Mouse (Mus musculus): Measurements from ENCODE around the gene Pip4k2a.
A peak's percentile ranks its signal among the peaks of the same experiment; 100 is the strongest.
"Not testable (repeated sequence)": the region's sequence is repeated elsewhere in the genome, so short reads cannot be mapped to it uniquely, and the experiment has no call there.

Gene Pip4k2a

DNA sequence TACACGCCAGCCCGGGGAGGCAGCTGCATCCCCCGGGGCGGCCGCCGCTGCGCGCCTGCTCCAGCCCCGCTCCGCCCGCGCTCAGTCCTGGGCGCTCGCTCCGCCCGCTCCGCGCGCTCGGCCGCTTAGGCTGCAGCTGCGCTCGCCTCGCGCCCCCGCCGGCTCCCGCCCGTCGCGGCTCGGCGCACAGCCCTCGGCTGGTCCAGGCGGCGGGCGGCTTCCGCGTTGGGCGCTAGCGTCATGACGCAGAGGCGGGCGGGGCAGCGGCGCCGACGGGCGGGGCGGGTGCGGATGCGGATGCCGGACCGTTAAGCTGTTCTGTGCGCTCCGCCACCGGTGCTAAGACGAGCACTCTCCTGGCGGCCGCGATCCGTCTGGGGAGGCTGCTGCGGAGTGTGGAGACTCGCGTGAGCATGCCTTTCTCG is at the start of gene Pip4k2a, which contains the start of gene 4930426L09Rik:
Gene Pip4k2a (minus strand): TSS at position 73 of the 425 bp plus-strand sequence.
Gene 4930426L09Rik (plus strand): TSS at position 290 of the 425 bp plus-strand sequence.
- peak; percentile 88 for DNase-seq (ENCODE audit: low read depth, low spot score)

DNA sequence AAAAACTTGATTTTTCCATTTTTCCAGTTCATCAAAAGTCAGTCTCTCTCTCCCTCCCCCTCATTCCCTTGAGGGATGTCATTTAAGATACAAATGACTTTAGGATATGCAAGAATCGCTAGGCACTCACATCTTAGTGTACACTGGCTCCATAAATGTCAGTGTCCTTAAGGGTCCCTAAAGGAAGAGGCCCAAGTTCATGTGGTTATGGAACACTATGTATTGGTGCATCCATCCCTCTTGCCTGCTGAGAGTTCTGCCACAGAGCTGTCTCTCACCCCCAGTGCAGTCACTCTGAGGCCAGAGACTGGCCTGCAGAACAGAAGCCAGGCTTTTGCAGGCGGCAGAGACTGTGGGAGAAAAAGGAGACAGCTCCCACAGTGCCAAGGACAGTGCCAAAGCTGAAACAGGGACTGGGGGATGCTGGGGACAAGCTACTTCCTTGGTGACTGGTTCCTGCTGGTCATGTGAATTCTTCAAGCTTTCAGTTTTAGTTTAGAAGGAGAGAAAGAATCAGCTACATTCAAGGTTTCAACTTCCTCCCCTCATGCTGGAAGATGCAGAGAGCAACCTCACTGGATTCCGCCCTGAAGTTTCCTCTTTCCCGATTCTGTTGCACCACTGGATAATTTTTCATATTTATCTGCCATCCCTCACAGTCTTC is 40.1 kb upstream of the Pip4k2a start:
- no peak for DNase-seq (ENCODE audit: low read depth, low spot score)

DNA sequence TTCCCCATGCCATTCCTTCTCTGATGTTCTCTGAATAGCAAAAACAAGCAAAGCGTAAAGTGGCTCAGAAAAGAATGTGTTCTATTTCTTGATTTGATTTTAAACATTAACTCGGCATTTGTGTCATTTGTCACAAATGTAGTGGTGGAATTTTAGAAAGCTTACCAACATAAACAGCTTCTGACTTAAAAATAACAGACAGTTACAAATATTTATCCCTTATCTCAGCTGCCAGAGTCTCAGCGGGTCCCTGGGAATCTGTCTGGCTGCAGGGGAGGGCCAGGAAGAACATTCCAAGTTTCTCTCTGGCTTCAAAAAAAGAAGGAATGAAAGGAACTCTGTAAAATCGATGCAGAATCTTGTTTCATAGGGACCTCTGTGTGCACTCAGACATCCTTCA is 39.5 kb upstream of the Pip4k2a start:
- DNase-seq (ENCODE audit: low read depth, low spot score) = no peak

DNA sequence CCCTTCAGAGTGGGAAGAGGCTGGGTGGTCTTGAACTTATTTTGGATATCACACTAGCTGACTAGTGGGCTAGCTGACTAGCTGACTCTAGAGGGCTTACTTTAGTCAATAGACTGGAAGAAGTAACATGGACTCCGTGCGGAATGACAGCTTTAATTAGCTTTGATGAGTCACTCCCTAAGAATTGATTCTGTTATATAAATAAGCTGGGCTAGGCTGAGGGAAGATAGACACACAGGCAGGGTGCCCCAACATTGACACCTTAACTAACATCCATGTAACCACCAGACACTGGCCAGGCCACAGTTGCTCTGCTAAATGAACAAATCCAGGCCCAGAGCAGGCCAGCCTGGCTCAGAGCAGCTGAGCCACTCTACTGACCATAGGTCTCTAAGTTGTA is 26.9 kb upstream of the Pip4k2a start:
- no peak for DNase-seq (ENCODE audit: low read depth, low spot score)

DNA sequence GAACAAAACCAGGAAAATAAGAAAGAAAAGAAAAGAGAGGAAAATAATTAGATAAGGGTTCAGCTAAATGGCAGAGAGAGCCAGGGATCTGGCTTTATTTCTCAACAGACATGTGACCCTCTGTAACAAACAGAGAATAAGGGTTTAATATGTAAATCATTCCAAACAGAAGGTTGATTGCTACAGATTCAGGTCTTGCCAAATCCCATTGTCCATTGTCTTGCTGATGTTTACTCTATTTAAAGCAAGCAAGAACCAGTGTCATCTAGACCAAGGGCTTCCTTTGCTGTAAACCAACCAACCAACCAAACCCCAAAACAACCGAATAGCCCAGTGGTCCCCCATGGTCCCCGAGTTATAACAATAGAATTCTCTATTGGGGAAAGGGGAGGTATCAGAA is 20.1 kb upstream of the Pip4k2a start:
- DNase-seq (ENCODE audit: low read depth, low spot score) = no peak

DNA sequence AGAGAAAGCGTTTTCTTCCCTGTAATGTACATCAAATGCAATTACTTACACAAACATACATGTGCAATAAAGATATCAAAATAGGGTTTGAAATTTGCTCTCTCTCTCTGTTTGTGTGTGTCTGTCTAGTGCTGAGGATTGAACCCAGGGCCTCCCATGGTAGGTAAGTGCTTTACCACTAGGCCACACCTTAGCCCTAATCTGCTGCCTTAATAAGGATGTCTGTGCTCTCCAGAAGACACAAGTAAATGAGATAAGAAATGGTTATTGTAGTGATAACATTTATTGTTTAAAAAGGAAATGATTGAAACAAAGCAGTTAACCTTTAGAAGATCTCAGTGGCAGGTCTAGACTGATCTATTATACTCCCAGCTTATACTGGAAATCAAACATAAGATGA is 18.9 kb upstream of the Pip4k2a start:
- DNase-seq (ENCODE audit: low read depth, low spot score) = no peak

DNA sequence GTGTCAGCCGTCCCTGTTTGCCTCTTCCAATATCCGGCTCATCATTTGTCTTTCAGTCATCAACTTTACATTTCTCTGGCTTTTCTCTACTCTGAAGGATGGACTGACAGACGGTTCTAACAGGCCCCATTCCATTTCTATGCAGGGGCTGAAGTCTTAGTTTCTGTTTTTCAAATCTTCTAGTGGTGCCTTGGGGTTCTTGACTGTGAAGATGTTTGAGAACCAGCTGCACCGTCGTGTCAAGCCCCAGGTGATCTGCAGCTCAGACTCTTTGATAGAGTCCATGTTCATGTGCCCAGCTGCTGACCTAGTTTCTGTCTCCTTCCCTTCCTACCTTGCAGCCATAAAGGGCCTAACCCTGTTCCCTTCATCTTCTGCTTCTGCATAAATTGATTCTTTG is 18.4 kb upstream of the Pip4k2a start:
- DNase-seq (ENCODE audit: low read depth, low spot score) = no peak

DNA sequence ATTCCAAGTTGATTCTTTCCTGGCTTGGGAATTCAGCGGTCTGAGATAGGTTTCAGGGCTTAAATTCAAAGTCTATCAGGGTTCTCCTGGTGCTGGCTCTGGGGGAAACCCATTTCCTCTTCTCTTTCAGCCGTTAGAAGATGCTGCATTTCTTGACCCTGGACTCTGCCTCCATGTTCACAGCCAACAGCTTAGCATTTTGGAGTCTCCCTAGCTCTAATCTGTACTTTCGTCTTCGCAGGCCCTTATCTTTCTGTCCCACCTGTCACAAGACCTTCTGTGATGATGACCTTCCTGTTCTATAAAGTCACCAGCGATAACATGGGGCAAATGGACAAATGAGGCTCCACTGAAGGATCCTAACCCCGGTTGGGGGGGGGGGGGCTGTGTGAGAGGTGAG is 13.5 kb upstream of the Pip4k2a start:
- DNase-seq (ENCODE audit: low read depth, low spot score) = no peak

DNA sequence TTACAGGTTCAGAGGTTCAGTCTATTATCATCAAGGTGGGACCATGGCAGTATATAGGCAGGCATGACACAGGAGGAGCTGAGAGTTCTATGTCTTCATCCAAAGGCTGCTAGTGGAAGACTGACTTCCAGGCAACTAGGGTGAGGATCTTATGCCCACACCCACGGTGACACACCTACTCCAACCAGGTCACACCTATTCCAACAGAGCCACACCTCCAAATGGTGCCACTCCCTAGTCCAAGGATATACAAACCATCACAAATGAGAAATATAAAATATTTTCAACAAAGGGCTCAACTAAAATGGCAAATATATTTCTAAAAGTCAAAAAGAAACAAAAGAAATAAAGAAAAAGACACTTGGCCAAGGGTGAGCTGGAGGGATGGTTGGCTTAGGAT is 12.6 kb upstream of the Pip4k2a start:
- not testable (repeated sequence) for DNase-seq (ENCODE audit: low read depth, low spot score)

DNA sequence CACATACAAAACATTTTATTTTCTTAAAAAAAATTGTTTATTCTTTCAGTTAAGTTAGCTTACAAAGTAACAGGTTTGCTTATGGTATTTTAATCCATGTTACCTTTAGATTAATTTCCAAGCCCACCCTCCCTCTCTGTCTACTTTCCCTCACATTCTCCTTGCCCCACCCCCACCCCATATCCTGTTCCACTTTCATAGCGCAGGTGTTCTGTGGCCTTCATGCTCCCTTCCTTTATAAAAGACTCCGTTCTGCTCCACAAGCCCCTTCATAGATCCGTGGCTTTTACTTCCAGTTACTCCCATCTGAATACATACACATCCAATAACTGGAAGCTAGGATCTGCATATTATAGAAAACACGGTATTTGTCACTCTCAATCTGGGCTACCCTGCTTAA is 9.7 kb upstream of the Pip4k2a start:
- DNase-seq (ENCODE audit: low read depth, low spot score) = no peak

DNA sequence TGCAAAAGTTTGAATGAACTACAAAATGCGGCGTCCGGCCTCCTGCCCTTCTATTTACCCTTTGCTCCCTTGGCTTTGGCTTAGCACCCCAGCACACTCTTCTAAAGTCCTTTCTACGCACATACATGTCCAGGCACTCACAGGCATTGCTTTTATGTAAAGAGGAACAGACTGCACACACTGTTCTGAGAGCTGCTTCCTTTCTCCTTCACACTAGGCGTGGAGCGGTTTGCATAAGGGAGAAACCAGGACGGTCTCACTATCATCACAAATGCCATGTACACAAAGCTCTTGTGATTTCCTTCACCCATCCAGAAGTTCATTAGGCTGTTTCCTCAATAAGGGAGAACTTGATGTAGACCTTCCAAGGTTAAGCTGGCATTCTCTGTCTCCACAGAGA is 8.2 kb upstream of the Pip4k2a start:
- DNase-seq (ENCODE audit: low read depth, low spot score) = no peak

DNA sequence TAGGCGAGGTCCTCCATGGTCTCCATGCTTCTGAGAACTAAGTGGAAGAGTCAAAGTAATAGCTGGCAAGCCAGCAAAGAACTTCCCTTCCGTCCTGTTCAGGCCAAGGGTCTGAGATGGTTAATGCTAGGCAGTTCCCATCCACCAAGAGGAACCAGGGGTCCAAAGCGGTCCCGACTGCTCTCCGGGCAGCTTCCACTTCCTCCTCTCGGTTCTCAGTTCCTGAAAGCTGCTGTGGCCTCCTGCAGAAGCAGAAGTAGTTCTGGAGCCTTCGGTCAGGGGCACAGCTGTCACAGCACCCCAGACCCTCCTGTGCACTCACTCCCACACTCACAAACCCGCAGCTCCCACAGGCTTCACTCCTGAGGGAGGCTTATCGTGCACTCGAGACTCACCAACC is 6.9 kb upstream of the Pip4k2a start:
- DNase-seq (ENCODE audit: low read depth, low spot score) = no peak

DNA sequence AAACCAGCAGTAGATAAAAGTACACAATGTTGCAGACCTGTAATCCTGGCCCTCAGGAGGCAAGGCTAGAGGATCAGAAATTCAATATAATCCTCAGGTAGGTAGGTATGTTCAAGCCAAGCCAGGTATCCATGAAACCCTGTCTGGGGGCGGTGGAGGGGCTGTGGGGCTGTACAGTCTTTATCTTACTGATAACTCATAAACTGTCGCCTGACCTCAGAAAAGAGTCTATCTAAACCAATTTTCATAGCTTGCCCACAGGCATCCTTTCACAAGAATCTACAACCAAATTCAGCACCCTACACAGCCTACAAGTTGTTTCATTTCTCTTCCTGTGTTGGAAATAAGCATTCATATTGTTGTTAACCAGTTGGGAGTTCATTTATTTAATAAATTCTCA is 1.5 kb upstream of the Pip4k2a start:
- DNase-seq (ENCODE audit: low read depth, low spot score) = no peak

DNA sequence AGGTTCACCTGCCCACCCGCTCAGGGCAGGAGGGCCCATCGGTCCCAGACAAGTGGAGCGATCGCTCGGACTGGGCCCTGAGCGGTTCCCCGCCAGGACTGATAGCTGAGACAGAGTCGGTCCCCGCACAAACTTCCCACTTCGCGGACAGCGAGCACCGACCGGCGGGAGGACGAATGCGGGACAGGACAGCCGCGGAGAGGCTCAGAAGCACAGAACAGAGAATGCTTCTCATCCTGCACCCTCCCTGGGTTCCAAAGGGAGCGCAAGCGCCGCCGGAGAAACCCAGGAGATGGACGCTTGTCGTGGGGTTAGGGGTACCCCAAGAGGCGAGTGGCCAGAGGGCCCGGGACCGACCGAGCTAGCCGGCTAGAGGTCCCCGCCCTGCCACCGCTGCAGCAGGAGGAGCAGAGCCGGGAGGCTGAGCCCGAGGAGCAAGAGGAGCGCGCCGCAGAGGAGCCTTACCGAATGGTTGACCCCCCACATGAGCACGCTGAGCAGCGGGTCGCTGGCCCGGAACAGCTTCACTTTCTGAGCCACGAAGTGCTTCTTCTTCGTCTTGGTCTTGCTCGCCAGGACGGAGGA is 447 bp downstream of the Pip4k2a start:
- peak; percentile 59 for DNase-seq (ENCODE audit: low read depth, low spot score)

DNA sequence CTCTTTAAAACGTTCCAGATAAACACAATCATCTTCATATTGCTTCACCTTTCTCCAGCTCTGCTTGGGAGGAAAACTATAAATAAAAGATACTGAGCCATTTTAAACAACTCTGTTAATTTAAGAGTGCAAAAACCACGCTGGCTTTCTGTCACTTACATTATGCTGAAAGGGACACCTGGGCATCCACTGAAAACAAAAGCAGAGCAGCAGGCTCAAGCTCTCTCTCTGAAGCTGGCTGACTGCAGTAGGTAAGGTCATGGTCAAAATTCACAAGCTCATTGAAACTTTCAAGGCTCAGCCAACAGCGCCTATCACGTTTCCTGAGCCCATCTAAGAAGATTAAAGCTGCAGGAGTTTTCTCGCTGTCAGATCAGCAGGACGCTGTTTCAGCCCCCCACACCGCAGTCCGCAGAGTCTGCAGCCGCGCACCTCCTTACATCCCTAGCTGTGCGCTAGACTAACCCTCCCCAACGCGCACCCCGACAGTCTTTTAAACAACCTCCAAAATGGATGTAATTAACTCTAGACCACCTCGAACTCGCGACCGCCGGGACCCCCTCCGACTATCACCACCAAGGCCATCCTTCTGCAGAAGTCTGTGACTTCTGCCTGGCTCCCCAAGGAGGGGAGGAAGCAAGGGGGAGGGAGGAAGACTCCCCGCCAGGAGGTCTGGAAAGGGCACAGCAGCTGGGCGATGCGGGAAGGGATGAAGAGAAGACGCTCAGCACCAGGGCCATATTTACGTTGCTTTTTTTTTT is 1.3 kb downstream of the Pip4k2a start:
- peak; percentile 37 for DNase-seq (ENCODE audit: low read depth, low spot score)

DNA sequence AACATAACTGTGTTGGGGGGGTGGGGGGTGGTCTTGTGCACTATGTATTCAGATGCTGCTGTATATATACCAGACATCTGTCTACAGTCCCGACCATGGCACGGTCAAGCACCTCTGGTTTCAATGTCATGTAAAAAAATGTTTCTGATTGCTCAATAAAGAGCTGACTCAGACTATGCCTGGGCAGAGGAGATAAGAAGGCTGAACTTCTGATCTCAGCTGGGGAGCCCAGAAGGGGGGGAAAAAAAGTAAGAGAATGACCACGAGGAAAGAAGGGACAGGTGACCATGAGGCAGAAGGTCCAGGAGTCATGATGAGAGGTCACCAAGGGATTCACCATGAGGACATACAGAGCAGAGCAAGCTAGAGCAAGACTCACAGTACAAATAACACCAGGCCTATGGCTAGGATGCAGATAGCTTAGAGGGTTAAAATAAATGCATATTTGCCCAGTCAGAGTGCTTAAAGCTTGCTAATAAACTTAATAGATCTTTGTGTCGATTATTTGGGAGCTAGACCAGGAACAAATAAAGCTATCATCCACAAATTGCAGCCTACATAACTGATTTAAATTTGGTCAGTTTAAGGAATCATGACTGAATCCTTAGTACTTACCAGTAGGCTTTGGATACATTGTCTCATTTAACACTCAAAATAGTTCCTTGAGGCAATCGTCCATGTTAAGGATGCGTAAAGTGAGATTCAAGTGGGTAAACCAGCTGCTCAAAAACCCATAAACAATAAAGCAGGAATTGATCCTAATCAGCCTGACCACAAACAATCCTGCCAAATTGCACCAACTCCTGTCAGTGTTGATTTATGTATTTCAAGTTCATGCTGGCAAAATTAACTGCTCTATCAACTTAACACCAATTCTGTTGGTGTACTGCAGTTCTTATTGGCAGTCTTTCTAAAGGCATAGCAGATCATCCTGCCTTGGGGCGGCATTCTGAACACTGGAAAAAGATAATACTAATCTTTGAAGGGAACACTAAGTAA is 5.1 kb downstream of the Pip4k2a start:
- DNase-seq (ENCODE audit: low read depth, low spot score) = no peak

DNA sequence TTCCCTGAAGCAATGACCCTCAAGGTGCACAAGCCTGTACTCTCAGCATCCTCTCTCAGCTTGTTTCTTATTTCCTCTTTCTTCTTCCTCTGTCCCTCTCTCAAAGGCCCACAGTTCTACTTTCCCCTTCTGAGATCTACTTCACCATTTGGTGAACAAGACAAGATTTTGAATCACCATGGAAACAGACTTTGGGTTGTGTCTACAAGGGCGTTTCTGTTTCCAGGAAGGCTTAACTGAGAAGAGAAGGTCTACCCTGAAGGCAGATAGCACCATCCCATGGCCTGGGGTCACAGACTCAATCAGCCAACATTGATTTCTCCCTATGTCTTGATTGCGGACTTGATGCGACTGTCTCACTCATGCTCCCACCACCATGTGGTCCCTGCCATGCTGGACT is 9.0 kb downstream of the Pip4k2a start:
- DNase-seq (ENCODE audit: low read depth, low spot score) = no peak

DNA sequence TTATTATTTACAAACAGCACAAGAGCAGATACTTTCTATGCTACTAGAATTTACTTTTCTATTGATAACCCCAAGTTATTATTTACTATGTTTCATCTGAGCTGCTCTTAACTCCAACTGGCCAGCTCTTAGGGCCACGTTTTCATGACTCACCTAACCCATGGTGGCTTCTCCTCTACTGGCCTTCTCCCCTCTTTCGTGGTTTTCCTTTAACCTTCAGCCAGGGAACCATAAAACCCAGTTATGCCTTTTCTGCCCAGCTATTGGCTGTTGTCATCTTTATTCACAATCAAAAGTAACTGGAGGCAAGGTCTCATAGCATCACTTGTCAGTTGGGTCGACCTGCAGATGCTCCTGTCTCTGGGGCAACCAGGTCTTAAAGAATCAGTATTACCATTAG is 12.4 kb downstream of the Pip4k2a start:
- DNase-seq (ENCODE audit: low read depth, low spot score) = no peak

DNA sequence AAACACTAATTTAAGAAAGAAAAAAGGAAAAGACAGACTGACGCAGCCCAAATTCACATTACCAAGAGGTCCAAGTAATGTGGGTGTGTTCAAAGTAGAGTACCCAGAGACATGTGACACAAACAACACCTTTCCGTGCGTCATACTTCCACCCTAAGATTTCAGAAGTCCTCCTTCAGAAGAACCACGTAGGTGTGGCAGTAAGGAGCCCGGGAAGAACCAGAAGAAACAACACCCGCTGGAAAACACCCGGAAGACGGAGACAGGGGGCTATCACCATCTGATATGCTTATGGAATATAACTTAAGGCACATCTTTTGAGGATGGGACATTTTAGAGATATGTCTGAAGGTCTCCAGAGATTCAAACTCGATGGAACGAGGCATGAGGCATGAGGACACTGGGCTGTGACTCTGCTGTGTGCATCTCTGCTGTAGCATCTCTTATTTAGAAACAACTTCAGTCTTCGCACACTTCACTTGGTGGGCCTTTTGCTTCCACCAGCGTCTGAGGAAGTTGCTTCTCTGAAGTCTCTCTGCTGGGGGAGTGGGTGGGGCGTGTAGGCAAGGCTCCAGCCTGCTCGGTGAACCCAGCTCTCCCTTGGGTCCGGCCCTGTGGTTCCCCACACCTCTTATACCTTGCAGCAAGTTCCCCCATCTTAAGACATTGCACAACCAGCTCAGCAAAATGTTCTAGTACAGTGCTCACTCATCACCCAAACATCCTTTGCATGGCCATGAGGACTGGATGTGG is 13.7 kb downstream of the Pip4k2a start:
- no peak for DNase-seq (ENCODE audit: low read depth, low spot score)

DNA sequence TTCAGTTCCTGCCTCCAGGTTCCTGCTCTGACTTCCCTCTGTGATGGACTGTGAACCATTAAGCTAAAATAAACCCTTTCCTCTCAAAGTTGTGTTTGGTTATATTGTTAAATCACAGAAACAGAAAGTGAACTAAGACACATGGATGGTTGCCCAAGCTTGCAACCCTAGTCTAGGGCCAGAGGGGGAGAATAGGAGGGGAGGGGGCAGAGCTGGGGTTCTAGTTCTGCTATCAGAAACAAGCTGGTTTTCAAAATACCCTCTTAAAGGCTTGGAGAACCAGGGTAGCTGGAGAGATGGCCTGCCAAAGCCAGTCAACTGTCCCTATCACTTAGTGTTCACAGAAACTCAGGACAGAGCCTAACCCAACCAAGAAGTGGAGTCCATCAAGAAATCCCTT is 14.4 kb downstream of the Pip4k2a start:
- DNase-seq (ENCODE audit: low read depth, low spot score) = no peak

DNA sequence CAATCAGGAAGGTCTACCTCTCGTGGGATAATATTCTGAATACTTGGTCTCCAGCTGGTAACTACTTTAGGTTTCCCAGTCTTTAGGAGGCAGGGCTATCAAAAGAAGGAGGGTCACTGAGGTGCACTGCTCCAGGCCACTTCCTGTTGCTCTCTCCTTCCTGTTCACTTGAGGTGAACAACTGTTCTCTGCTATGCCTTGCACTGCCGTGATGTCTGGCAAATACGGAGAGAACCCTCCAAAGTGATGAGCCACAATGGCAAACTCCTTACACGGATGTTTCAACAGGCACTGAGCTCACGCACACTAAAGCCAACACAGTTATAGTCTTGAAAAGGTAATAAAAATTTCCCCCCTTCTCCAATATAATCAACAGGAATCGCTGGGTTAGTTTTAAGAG is 15.3 kb downstream of the Pip4k2a start:
- no peak for DNase-seq (ENCODE audit: low read depth, low spot score)
